Mouse (Mus musculus) G1E (cell line): ENCODE results near the gene Kcne2.

Experiments used
- CTCF ChIP-seq: IDR thresholded peaks from 2 replicates; pipeline ENCODE4 v1.5.1; 2012; ENCODE audit warnings: low read depth, low read length, inconsistent platforms, mixed read lengths
- GATA2 ChIP-seq: IDR thresholded peaks from 2 replicates; pipeline ENCODE4 v1.6.1; 2012; ENCODE audit warnings: low read depth, low read length, inconsistent platforms, borderline replicate concordance
- POLR2AphosphoS5 ChIP-seq: IDR thresholded peaks from 2 replicates; pipeline ENCODE4 v1.6.1; 2012; ENCODE audit warnings: low read depth, low read length, inconsistent platforms; ENCODE audit not compliant: insufficient replicate concordance
- TAL1 ChIP-seq: conservative IDR thresholded peaks from 2 replicates; pipeline ENCODE4 v1.6.1; 2012; ENCODE audit warnings: low read depth, low read length, inconsistent platforms, mixed read lengths

DNA sequence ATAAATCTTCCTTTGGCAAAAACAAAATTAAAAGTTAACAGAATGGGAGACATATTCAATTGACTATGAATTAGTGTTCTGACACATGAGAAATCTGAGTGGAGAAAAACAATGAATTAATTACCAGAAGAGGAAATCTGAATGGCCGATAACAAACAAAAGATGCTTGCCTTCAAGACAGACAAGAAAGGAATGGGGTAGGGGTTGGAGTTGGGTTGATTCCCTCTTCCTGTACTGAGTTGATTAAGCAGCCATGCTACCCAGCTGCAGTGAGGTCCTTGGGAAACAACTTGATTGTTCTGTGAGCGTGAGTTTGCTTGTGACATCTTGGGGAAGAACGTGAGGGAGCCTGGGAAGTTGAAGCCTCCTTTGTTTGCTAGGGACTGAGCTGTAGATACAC is 37.9 kb upstream of the Kcne2 start:
- TF ChIP-seq CTCF (no peak), TAL1 (no peak), POLR2AphosphoS5 (no peak), GATA2 (no peak)
